Mouse (Mus musculus) lung, postnatal 0 days (tissue): Measurements from ENCODE around the gene Smtnl2. TPM values are rescaled to one million over a fixed set of nuclear protein-coding genes. Genes with fewer than 3 reads are reported as not detected.

Source experiments
- ATAC-seq: fragments of 200-750 bp; cut with Nextera tagmentation; 2 replicates; pipeline ENCODE4 v1.8.0; 2017; ENCODE audit warnings: moderate library complexity
- DNase-seq: peaks from one replicate; pipeline ENCODE4 v3.0.0-alpha.2; 2016; ENCODE audit warnings: low spot score
- H3K27ac ChIP-seq: fragments of 300-500 bp; sonication (generic); 2 replicates; pipeline ENCODE4 v1.5.1; 2014; ENCODE audit warnings: antibody characterized with exemption, mild to moderate bottlenecking, low read length, mixed read lengths
- H3K27me3 ChIP-seq: fragments of 300-500 bp; sonication (generic); replicated peaks from 2 replicates; pipeline ENCODE4 v1.6.1; 2014; ENCODE audit warnings: low read length, mixed read lengths; ENCODE audit not compliant: insufficient read depth
- H3K36me3 ChIP-seq: fragments of 300-500 bp; sonication (generic); 2 replicates; pipeline ENCODE4 v1.6.1; 2014; ENCODE audit warnings: low read length, mixed read lengths; ENCODE audit not compliant: insufficient read depth
- H3K4me1 ChIP-seq: fragments of 300-500 bp; sonication (generic); 2 replicates; pipeline ENCODE4 v1.6.1; 2014; ENCODE audit warnings: antibody characterized with exemption, low read depth, low read length, mixed read lengths; ENCODE audit not compliant: insufficient read depth
- H3K4me2 ChIP-seq: fragments of 300-500 bp; sonication (generic); replicated peaks from 2 replicates; pipeline ENCODE4 v1.6.1; 2014; ENCODE audit warnings: low read depth, mild to moderate bottlenecking, low read length, moderate library complexity, mixed read lengths
- H3K4me3 ChIP-seq: fragments of 300-500 bp; sonication (generic); 2 replicates; pipeline ENCODE4 v1.5.1; 2014; ENCODE audit warnings: low read depth, low read length
- H3K9ac ChIP-seq: fragments of 300-500 bp; sonication (generic); replicated peaks from 2 replicates; pipeline ENCODE4 v1.6.1; 2014; ENCODE audit warnings: low read depth, mild to moderate bottlenecking
- H3K9me3 ChIP-seq: fragments of 300-500 bp; sonication (generic); 2 replicates; pipeline ENCODE4 v1.6.1; 2016; ENCODE audit warnings: low read length, mixed read lengths
- CTCF ChIP-seq: IDR thresholded peaks from 2 replicates; pipeline ENCODE4 v1.5.1; 2016; ENCODE audit warnings: antibody characterized with exemption, mild to moderate bottlenecking
- EP300 ChIP-seq: IDR thresholded peaks from 2 replicates; pipeline ENCODE4 v1.6.1; 2016; ENCODE audit warnings: antibody characterized with exemption, mild to moderate bottlenecking, control low read depth
- WGBS: fragments of 180-500 bp; shearing (Covaris S2); extraction: QIAGEN DNeasy Blood & Tissue Kit; methylation state at CpG from one replicate; pipeline ENCODE4 v1.1.7; 2014; 5-methylcytosine and 5-hydroxymethylcytosine counted together
- polyA plus RNA-seq: library from polyadenylated mRNA; unstranded; fragments of >200 nt; fragmentation: Nextera tagmentation; extraction: Ambion mirVana; gene quantifications from 2 replicates; pipeline ENCODE4 v1.2.1, GENCODE M21; 2015

Gene Smtnl2
- polyA plus RNA-seq, 1 experiment from 2014 or later = 108 TPM

GRCm38 (mm10) chr11:72420460-72421122 lies 9.1 kb upstream of the Smtnl2 start:
- no peaks in the 10 kb centered on the region for H3K27me3 ChIP-seq
- no peaks in the 10 kb centered on the region for H3K4me1 ChIP-seq
- TF ChIP-seq CTCF (no peak), EP300 (no peak)
- WGBS = 89% methylated on average over 6 of the region's 6 CpGs
- no peak for DNase-seq
- no peak overlapping the region for H3K9ac ChIP-seq
- H3K9me3 ChIP-seq = no peaks in the 10 kb centered on the region
- no peak overlapping the region for H3K27ac ChIP-seq
- no peak overlapping the region for H3K4me2 ChIP-seq
- H3K4me3 ChIP-seq = no peak overlapping the region
- ATAC-seq = no peak
- no peaks in the 10 kb centered on the region for H3K36me3 ChIP-seq

GRCm38 (mm10) chr11:72419006-72419405 lies 7.5 kb upstream of the Smtnl2 start:
- no peak overlapping the region for H3K27ac ChIP-seq

GRCm38 (mm10) chr11:72418227-72418626 lies 6.7 kb upstream of the Smtnl2 start:
- Histone ChIP-seq H3K4me1 (peaks cover 9% of the 10 kb centered on the region; the same call in 1 of the 2 replicates), H3K4me3 (no peak overlapping the region), H3K4me2 (no peak overlapping the region), H3K27me3 (no peaks in the 10 kb centered on the region), H3K9me3 (no peaks in the 10 kb centered on the region), H3K9ac (no peak overlapping the region), H3K36me3 (no peaks in the 10 kb centered on the region), H3K27ac (no peak overlapping the region)
- 51% methylated on average over 8 of the region's 8 CpGs for WGBS
- no peak for ATAC-seq
- DNase-seq = no peak
- TF ChIP-seq CTCF = no peak
- no peak for TF ChIP-seq EP300

More at GRCm38 (mm10) chr11:72419006-72419405, 7.5 kb upstream of the Smtnl2 start:
- ATAC-seq = no peak
- no peak for TF ChIP-seq CTCF
- no peak for TF ChIP-seq EP300
- Histone ChIP-seq H3K4me1 (0 out of 2 replicates have a peak, but pooled peaks cover 4% of the 10 kb centered on the region), H3K9ac (no peak overlapping the region), H3K9me3 (no peaks in the 10 kb centered on the region), H3K4me2 (no peak overlapping the region), H3K4me3 (no peak overlapping the region), H3K36me3 (no peaks in the 10 kb centered on the region), H3K27me3 (no peaks in the 10 kb centered on the region)
- no peak for DNase-seq
- 83% methylated on average over 6 of the region's 6 CpGs for WGBS

- no peak overlapping the region for H3K4me2 ChIP-seq
- DNase-seq = no peak
- no peak for ATAC-seq
- H3K27me3 ChIP-seq = no peaks in the 10 kb centered on the region
- no peak overlapping the region for H3K4me3 ChIP-seq
- peaks cover 11% of the 10 kb centered on the region; the same call in 1 of the 2 replicates for H3K4me1 ChIP-seq
- TF ChIP-seq CTCF (no peak), EP300 (no peak)
- no peak overlapping the region for H3K9ac ChIP-seq
- H3K27ac ChIP-seq = no peak overlapping the region
- WGBS = 53% methylated on average over 4 of the region's 4 CpGs
- H3K9me3 ChIP-seq = no peaks in the 10 kb centered on the region
- no peaks in the 10 kb centered on the region for H3K36me3 ChIP-seq
Measured at GRCm38 (mm10) chr11:72417376-72417775, 5.9 kb upstream of the Smtnl2 start.

- no peaks in the 10 kb centered on the region for H3K9me3 ChIP-seq
- no peak for DNase-seq
- 69% methylated on average over 5 of the region's 5 CpGs for WGBS
- H3K9ac ChIP-seq = no peak overlapping the region
- H3K4me3 ChIP-seq = no peak overlapping the region
- H3K4me2 ChIP-seq = no peak overlapping the region
- TF ChIP-seq CTCF = no peak
- no peak for TF ChIP-seq EP300
- H3K27ac ChIP-seq = no peak overlapping the region
- peaks cover 11% of the 10 kb centered on the region; the same call in 1 of the 2 replicates for H3K4me1 ChIP-seq
- no peaks in the 10 kb centered on the region for H3K36me3 ChIP-seq
- 0 out of 2 replicates have a peak, but pooled peaks have one; percentile 5 for ATAC-seq
- no peaks in the 10 kb centered on the region for H3K27me3 ChIP-seq
Measured at GRCm38 (mm10) chr11:72416666-72417065, 5.2 kb upstream of the Smtnl2 start.

GRCm38 (mm10) chr11:72415155-72415554 lies 3.6 kb upstream of the Smtnl2 start:
- Histone ChIP-seq H3K36me3 (no peaks in the 10 kb centered on the region), H3K4me2 (0 out of 2 replicates have a peak overlapping the region, but pooled peaks have one; percentile 1), H3K9me3 (no peaks in the 10 kb centered on the region), H3K9ac (no peak overlapping the region), H3K27me3 (no peaks in the 10 kb centered on the region), H3K27ac (no peak overlapping the region), H3K4me3 (no peak overlapping the region), H3K4me1 (peaks cover 11% of the 10 kb centered on the region; the same call in 1 of the 2 replicates)
- WGBS = 50% methylated on average over 8 of the region's 8 CpGs
- DNase-seq (no peak), ATAC-seq (no peak)
- TF ChIP-seq EP300 (no peak), CTCF (no peak)
